Mouse (Mus musculus): ENCODE data around the gene Fsd1l. TPM values are rescaled to one million over a fixed set of nuclear protein-coding genes. Genes with fewer than 3 reads are reported as not detected.
"Not testable (repeated sequence)": the region's sequence is repeated elsewhere in the genome, so short reads cannot be mapped to it uniquely, and the experiment has no call there.

The Fsd1l gene
- polyA plus RNA-seq, 1 experiment = 1.6 TPM

DNA sequence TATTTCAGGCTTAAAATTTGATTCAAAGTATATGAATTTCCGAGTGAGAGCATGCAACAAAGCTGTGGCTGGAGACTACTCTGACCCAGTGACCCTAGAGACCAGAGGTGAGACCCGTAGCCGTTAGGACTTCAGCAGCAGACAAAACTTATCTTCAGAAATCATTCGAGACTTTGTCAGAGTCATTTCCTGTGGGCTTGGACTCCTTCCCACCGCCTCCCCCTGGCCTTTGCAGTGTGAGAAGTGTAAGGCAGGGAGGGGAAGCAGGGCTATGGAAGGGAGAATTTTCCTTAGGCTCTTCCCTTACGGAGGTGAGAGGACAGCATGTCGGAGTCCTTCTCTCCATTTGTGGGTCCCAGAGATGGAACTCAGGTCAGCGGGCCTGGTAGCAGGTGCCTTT lies 50.8 kb downstream of the Fsd1l start:
- TF ChIP-seq CTCF (IDR thresholded peaks at IDR 0.05; ENCODE audit: insufficient read depth, low read length) (no peak), POLR2A (IDR thresholded peaks at IDR 0.05; ENCODE audit: borderline replicate concordance, extremely low read depth, low read depth, low read length) (no peak)
- H3K4me3 ChIP-seq (replicated peaks; ENCODE audit: extremely low read depth, low read depth, low read length) = no peak overlapping the region
- WGBS = 59% methylated on average over 8 of the region's 8 CpGs
- no peaks in the 10 kb centered on the region for H3K4me1 ChIP-seq (ENCODE audit: control insufficient read depth, insufficient read depth, low read length)
- DNase-seq = no peak

GRCm38 (mm10) chr4:53688965-53689364 lies 57.7 kb downstream of the Fsd1l start:
- no peaks in the 10 kb centered on the region for H3K4me1 ChIP-seq (ENCODE audit: control insufficient read depth, insufficient read depth, low read length)
- TF ChIP-seq CTCF (IDR thresholded peaks at IDR 0.05; ENCODE audit: insufficient read depth, low read length) (no peak), POLR2A (IDR thresholded peaks at IDR 0.05; ENCODE audit: borderline replicate concordance, extremely low read depth, low read depth, low read length) (no peak)
- WGBS = 84% methylated on average over 4 of the region's 4 CpGs
- no peak overlapping the region for H3K4me3 ChIP-seq (replicated peaks; ENCODE audit: extremely low read depth, low read depth, low read length)
- no peak for DNase-seq

DNA sequence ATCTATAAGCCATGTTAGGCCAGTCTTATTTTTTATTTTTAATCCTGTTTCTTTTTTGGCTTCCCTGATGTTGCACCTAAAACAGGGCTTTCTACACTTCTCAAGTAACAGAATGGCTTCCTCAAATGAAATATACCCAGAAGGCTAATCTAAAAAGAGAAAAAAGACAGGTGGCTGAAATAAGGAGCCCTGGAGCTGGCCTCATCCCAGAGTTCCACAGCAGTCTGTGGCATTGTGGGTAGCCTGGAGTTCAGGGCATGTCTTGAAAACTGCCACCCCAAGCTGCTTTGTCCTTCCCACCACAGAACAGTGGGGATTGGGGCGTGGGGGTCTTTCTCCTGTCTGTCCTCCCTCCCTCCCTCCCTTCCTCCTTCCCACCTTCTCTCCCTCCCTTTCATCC lies 60.1 kb downstream of the Fsd1l start:
- Histone ChIP-seq H3K4me1 (ENCODE audit: control insufficient read depth, insufficient read depth, low read length) (no peaks in the 10 kb centered on the region), H3K4me3 (replicated peaks; ENCODE audit: extremely low read depth, low read depth, low read length) (no peak overlapping the region)
- no peak for DNase-seq
- WGBS = 81% methylated on average over 1 of the region's 1 CpGs
- TF ChIP-seq POLR2A (IDR thresholded peaks at IDR 0.05; ENCODE audit: borderline replicate concordance, extremely low read depth, low read depth, low read length) = no peak
- no peak for TF ChIP-seq CTCF (IDR thresholded peaks at IDR 0.05; ENCODE audit: insufficient read depth, low read length)

GRCm38 (mm10) chr4:53709166-53709565 lies 77.9 kb downstream of the Fsd1l start:
- H3K4me1 ChIP-seq (ENCODE audit: control insufficient read depth, insufficient read depth, low read length); H3K4me3 ChIP-seq (replicated peaks; ENCODE audit: extremely low read depth, low read depth, low read length); DNase-seq: not testable (repeated sequence)

DNA sequence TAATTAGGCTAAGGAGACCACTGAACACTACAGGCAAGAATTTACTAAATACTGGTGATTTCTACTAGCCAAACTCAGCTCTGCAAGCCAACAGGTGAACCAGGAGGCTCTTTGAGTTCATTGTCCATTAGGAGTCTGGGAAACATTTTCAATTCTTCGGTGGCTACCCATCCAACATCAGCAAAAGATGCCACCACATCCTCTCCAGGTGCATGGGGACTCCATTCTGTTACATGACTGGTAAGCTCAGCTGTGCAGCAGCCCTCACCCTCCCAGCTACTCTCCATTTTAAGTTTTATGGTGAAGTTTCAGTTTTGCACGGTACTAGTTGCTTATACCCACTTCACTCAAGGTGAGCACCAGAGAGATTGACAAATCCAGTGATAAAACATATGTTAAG lies 78.8 kb downstream of the Fsd1l start:
- no peak for TF ChIP-seq POLR2A (IDR thresholded peaks at IDR 0.05; ENCODE audit: borderline replicate concordance, extremely low read depth, low read depth, low read length)
- no peak for TF ChIP-seq CTCF (IDR thresholded peaks at IDR 0.05; ENCODE audit: insufficient read depth, low read length)
- Histone ChIP-seq H3K4me1 (ENCODE audit: control insufficient read depth, insufficient read depth, low read length) (no peaks in the 10 kb centered on the region; the same call in 1 of the 2 replicates), H3K4me3 (replicated peaks; ENCODE audit: extremely low read depth, low read depth, low read length) (no peak overlapping the region)
- 82% methylated on average over 2 of the region's 2 CpGs for WGBS
- DNase-seq = no peak

DNA sequence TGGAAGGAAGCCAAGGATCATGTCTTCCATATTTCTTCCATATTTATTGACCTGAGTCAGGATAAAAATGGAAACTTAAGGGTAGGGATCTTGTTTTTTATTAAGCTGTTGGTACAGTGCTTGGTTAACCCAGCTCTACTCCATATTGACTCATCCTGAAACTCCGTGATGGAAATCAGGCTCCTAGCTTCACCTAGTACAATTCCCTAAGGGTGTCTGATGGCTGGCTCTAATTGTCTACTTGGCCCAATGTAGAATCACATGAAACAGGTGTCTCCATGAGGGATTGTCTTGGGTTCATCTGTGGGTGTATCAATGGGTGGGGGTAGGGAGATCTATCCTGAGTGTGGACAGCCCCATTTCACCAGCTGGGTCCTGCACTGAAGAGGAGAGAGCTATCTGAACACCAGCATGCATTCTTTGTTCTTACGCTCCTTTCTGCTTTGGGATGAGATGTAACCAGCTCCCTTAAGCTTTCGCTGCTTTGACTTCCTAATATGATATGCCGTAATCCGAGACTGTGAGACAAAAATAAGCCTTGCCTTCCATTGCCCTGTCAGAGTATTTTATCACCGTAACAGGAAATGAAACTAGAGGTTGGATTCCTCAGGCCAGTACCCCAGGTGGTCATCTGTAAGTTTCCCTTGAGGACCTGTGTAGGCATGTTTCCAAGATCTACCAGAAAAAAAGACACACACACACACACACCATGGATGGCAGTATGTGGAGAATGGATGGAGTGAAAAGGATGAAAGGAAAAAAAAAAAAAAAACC lies 79.5 kb downstream of the Fsd1l start:
- no peak for DNase-seq
- no peak for TF ChIP-seq POLR2A (IDR thresholded peaks at IDR 0.05; ENCODE audit: borderline replicate concordance, extremely low read depth, low read depth, low read length)
- TF ChIP-seq CTCF (IDR thresholded peaks at IDR 0.05; ENCODE audit: insufficient read depth, low read length) = no peak
- Histone ChIP-seq H3K4me3 (replicated peaks; ENCODE audit: extremely low read depth, low read depth, low read length) (no peak overlapping the region), H3K4me1 (ENCODE audit: control insufficient read depth, insufficient read depth, low read length) (no peaks in the 10 kb centered on the region; the same call in 1 of the 2 replicates)
- 75% methylated on average over 6 of the region's 6 CpGs for WGBS

GRCm38 (mm10) chr4:53713704-53714050 lies 82.4 kb downstream of the Fsd1l start, which contains the start of gene Fktn:
Gene Fktn, plus strand, starts transcription at chr4:53713998.
- 14% methylated on average over 7 of the region's 7 CpGs for WGBS
- peak within 1 kb of the TSS; percentile 89 for H3K4me3 ChIP-seq (replicated peaks; ENCODE audit: extremely low read depth, low read depth, low read length)
- DNase-seq = no peak

DNA sequence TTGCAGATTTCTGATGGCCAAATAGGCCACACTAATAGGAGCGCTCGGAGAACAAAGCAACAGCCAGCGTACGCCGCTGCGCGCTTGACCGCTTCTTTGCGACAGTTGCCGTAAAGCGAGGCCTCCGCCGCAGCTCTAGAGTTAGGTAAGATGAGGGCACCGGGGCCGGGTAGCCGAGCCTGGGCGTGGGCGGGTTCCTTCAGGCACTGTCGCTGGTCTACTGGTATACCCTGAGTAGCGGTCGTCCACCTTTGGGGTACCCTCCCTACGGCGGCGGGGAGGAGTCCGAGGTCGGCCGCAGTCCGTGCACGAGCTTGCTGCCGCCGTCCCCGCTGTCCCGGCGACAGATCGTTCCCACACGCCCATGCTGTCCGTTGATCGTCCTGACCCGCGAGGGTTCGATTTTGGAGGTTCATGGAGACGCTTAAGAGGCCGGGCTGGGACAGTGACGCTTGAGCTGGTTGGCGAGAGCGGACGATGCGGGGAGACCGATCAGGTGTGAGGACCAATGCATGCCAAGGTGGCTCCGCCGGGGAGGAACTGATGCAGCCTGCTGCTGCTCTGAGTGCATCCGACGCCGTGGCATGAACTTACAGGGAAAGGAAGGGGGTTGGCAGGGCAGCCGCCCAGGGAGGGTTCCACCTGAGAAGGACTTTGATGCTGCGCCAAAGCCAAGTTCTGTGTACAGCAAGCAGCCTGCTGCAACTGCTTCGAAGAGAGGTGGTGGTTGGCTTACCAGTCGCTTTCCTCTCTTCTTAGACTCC lies 83.0 kb downstream of the Fsd1l start:
- WGBS = 20% methylated on average over 58 of the region's 58 CpGs
- TF ChIP-seq CTCF (IDR thresholded peaks at IDR 0.05; ENCODE audit: insufficient read depth, low read length) (no peak), POLR2A (IDR thresholded peaks at IDR 0.05; ENCODE audit: borderline replicate concordance, extremely low read depth, low read depth, low read length) (peak; percentile 60; the same call in 1 of the 2 replicates)
- DNase-seq = peak; percentile 85
- H3K4me3 ChIP-seq (replicated peaks; ENCODE audit: extremely low read depth, low read depth, low read length) = peak overlapping the region; percentile 89
- H3K4me1 ChIP-seq (ENCODE audit: control insufficient read depth, insufficient read depth, low read length) = no peaks in the 10 kb centered on the region; the same call in 1 of the 2 replicates

More at GRCm38 (mm10) chr4:53713704-53714050, 82.4 kb downstream of the Fsd1l start, which contains the start of gene Fktn:
- TF ChIP-seq POLR2A (IDR thresholded peaks at IDR 0.05; ENCODE audit: borderline replicate concordance, extremely low read depth, low read depth, low read length) (no peak), CTCF (IDR thresholded peaks at IDR 0.05; ENCODE audit: insufficient read depth, low read length) (no peak)
- no peaks in the 10 kb centered on the region; the same call in 1 of the 2 replicates for H3K4me1 ChIP-seq (ENCODE audit: control insufficient read depth, insufficient read depth, low read length)

DNA sequence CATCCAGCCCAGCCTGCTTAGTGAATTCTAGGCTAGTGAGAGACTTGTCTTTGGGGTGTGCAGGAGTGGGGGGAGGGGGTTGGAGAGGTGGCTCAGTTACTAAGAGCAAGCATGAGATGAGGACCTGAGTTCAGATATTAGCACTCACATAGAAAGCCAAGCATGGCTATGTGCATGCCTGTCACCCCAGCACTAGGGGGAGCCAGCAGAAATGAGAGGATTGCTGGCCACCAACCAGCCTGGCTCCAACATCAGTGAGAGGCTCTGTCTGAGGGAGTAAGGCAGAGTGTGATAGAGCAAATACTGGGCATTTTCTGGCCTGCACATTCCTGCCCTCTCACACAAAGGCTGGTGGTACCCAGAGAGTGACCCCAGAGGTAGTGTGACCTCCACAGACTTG lies 84.7 kb downstream of the Fsd1l start:
- no peak for TF ChIP-seq POLR2A (IDR thresholded peaks at IDR 0.05; ENCODE audit: borderline replicate concordance, extremely low read depth, low read depth, low read length)
- TF ChIP-seq CTCF (IDR thresholded peaks at IDR 0.05; ENCODE audit: insufficient read depth, low read length) = peak; percentile 45; the same call in 1 of the 2 replicates
- Histone ChIP-seq H3K4me3 (replicated peaks; ENCODE audit: extremely low read depth, low read depth, low read length) (no peak overlapping the region), H3K4me1 (ENCODE audit: control insufficient read depth, insufficient read depth, low read length) (no peaks in the 10 kb centered on the region; the same call in 1 of the 2 replicates)
- no peak for DNase-seq

Data from lung, adult 2 months (tissue).